Mouse (Mus musculus): ENCODE measurements around the gene Fra10ac1. TPM values are rescaled to one million over a fixed set of nuclear protein-coding genes. Genes with fewer than 3 reads are reported as not detected.

Gene Fra10ac1
- polyA plus RNA-seq, 1 experiment from 2014 or later, result 37.2 TPM

GRCm38 (mm10) chr19:38258651-38259065, 34.7 kb upstream of the Fra10ac1 start:
- no peak overlapping the region for H3K27ac ChIP-seq (ENCODE audit: low read length)
- no peaks in the 10 kb centered on the region for H3K36me3 ChIP-seq (ENCODE audit: insufficient read depth, low read length)
- 78% methylated on average over 3 of the region's 3 CpGs for WGBS
- ATAC-seq (ENCODE audit: low FRiP score, low TSS enrichment), result no peak
- peaks cover 4% of the 10 kb centered on the region; the same call in 1 of the 2 replicates for H3K27me3 ChIP-seq (ENCODE audit: insufficient read depth, low read length)
- no peaks in the 10 kb centered on the region for H3K9me3 ChIP-seq (ENCODE audit: low read length)
- no peaks in the 10 kb centered on the region for H3K4me1 ChIP-seq (ENCODE audit: insufficient read depth, low read length)
- H3K4me3 ChIP-seq (ENCODE audit: low read length), result no peak overlapping the region
- H3K4me2 ChIP-seq (replicated peaks; ENCODE audit: low read depth, low read length), result no peak overlapping the region
- no peak overlapping the region for H3K9ac ChIP-seq (replicated peaks; ENCODE audit: low read length)

GRCm38 (mm10) chr19:38253796-38254195, 29.8 kb upstream of the Fra10ac1 start:
- WGBS, result 53% methylated on average over 6 of the region's 6 CpGs
- Histone ChIP-seq H3K36me3 (ENCODE audit: insufficient read depth, low read length) (no peaks in the 10 kb centered on the region), H3K9ac (replicated peaks; ENCODE audit: low read length) (no peak overlapping the region), H3K4me3 (ENCODE audit: low read length) (no peak overlapping the region), H3K27me3 (ENCODE audit: insufficient read depth, low read length) (no peaks in the 10 kb centered on the region), H3K9me3 (ENCODE audit: low read length) (no peaks in the 10 kb centered on the region), H3K4me2 (replicated peaks; ENCODE audit: low read depth, low read length) (no peak overlapping the region), H3K4me1 (ENCODE audit: insufficient read depth, low read length) (no peaks in the 10 kb centered on the region), H3K27ac (ENCODE audit: low read length) (no peak overlapping the region)
- no peak for ATAC-seq (ENCODE audit: low FRiP score, low TSS enrichment)

- no peak overlapping the region for H3K4me2 ChIP-seq (replicated peaks; ENCODE audit: low read depth, low read length)
- ATAC-seq (ENCODE audit: low FRiP score, low TSS enrichment), result no peak
- no peak overlapping the region for H3K27ac ChIP-seq (ENCODE audit: low read length)
- 0 out of 2 replicates have a peak, but pooled peaks cover 4% of the 10 kb centered on the region for H3K4me1 ChIP-seq (ENCODE audit: insufficient read depth, low read length)
- H3K9ac ChIP-seq (replicated peaks; ENCODE audit: low read length), result no peak overlapping the region
- no peaks in the 10 kb centered on the region for H3K36me3 ChIP-seq (ENCODE audit: insufficient read depth, low read length)
- no peaks in the 10 kb centered on the region for H3K9me3 ChIP-seq (ENCODE audit: low read length)
- no peaks in the 10 kb centered on the region for H3K27me3 ChIP-seq (ENCODE audit: insufficient read depth, low read length)
- 82% methylated on average over 8 of the region's 8 CpGs for WGBS
- no peak overlapping the region for H3K4me3 ChIP-seq (ENCODE audit: low read length)
Observed at GRCm38 (mm10) chr19:38249627-38250026, 25.7 kb upstream of the Fra10ac1 start.

GRCm38 (mm10) chr19:38246177-38246622, 22.2 kb upstream of the Fra10ac1 start:
- no peak for ATAC-seq (ENCODE audit: low FRiP score, low TSS enrichment)

GRCm38 (mm10) chr19:38245361-38246176, 21.6 kb upstream of the Fra10ac1 start:
- no peak for ATAC-seq (ENCODE audit: low FRiP score, low TSS enrichment)
- WGBS, result 49% methylated on average over 10 of the region's 10 CpGs
- Histone ChIP-seq H3K36me3 (ENCODE audit: insufficient read depth, low read length) (no peaks in the 10 kb centered on the region), H3K27me3 (ENCODE audit: insufficient read depth, low read length) (no peaks in the 10 kb centered on the region), H3K4me2 (replicated peaks; ENCODE audit: low read depth, low read length) (0 out of 2 replicates have a peak overlapping the region, but pooled peaks have one; percentile 8), H3K9me3 (ENCODE audit: low read length) (no peaks in the 10 kb centered on the region), H3K4me3 (ENCODE audit: low read length) (no peak overlapping the region), H3K9ac (replicated peaks; ENCODE audit: low read length) (no peak overlapping the region), H3K27ac (ENCODE audit: low read length) (no peak overlapping the region), H3K4me1 (ENCODE audit: insufficient read depth, low read length) (0 out of 2 replicates have a peak, but pooled peaks cover 4% of the 10 kb centered on the region)

More at GRCm38 (mm10) chr19:38246177-38246622, 22.2 kb upstream of the Fra10ac1 start:
- no peak overlapping the region for H3K4me2 ChIP-seq (replicated peaks; ENCODE audit: low read depth, low read length)
- no peaks in the 10 kb centered on the region for H3K36me3 ChIP-seq (ENCODE audit: insufficient read depth, low read length)
- no peak overlapping the region for H3K9ac ChIP-seq (replicated peaks; ENCODE audit: low read length)
- WGBS, result 74% methylated on average over 7 of the region's 7 CpGs
- H3K4me3 ChIP-seq (ENCODE audit: low read length), result no peak overlapping the region
- no peaks in the 10 kb centered on the region for H3K27me3 ChIP-seq (ENCODE audit: insufficient read depth, low read length)
- H3K27ac ChIP-seq (ENCODE audit: low read length), result no peak overlapping the region
- 0 out of 2 replicates have a peak, but pooled peaks cover 4% of the 10 kb centered on the region for H3K4me1 ChIP-seq (ENCODE audit: insufficient read depth, low read length)
- no peaks in the 10 kb centered on the region for H3K9me3 ChIP-seq (ENCODE audit: low read length)

- WGBS, result 69% methylated on average over 8 of the region's 8 CpGs
- H3K4me2 ChIP-seq (replicated peaks; ENCODE audit: low read depth, low read length), result no peak overlapping the region
- H3K9me3 ChIP-seq (ENCODE audit: low read length), result no peaks in the 10 kb centered on the region
- no peak overlapping the region for H3K27ac ChIP-seq (ENCODE audit: low read length)
- H3K9ac ChIP-seq (replicated peaks; ENCODE audit: low read length), result no peak overlapping the region
- 0 out of 2 replicates have a peak, but pooled peaks cover 4% of the 10 kb centered on the region for H3K4me1 ChIP-seq (ENCODE audit: insufficient read depth, low read length)
- no peaks in the 10 kb centered on the region for H3K27me3 ChIP-seq (ENCODE audit: insufficient read depth, low read length)
- no peak overlapping the region for H3K4me3 ChIP-seq (ENCODE audit: low read length)
- H3K36me3 ChIP-seq (ENCODE audit: insufficient read depth, low read length), result no peaks in the 10 kb centered on the region
- ATAC-seq (ENCODE audit: low FRiP score, low TSS enrichment), result no peak
Observed at GRCm38 (mm10) chr19:38244748-38245147, 20.8 kb upstream of the Fra10ac1 start.

- WGBS, result 87% methylated on average over 8 of the region's 8 CpGs
- no peaks in the 10 kb centered on the region for H3K9me3 ChIP-seq (ENCODE audit: low read length)
- no peak for ATAC-seq (ENCODE audit: low FRiP score, low TSS enrichment)
Observed at GRCm38 (mm10) chr19:38242314-38242852, 18.4 kb upstream of the Fra10ac1 start.

GRCm38 (mm10) chr19:38238213-38238951, 14.4 kb upstream of the Fra10ac1 start:
- WGBS, result 69% methylated on average over 12 of the region's 12 CpGs

More at GRCm38 (mm10) chr19:38242314-38242852, 18.4 kb upstream of the Fra10ac1 start:
- Histone ChIP-seq H3K27ac (ENCODE audit: low read length) (no peak overlapping the region), H3K4me2 (replicated peaks; ENCODE audit: low read depth, low read length) (no peak overlapping the region), H3K9ac (replicated peaks; ENCODE audit: low read length) (no peak overlapping the region), H3K4me3 (ENCODE audit: low read length) (no peak overlapping the region), H3K36me3 (ENCODE audit: insufficient read depth, low read length) (no peaks in the 10 kb centered on the region), H3K27me3 (ENCODE audit: insufficient read depth, low read length) (no peaks in the 10 kb centered on the region), H3K4me1 (ENCODE audit: insufficient read depth, low read length) (0 out of 2 replicates have a peak, but pooled peaks cover 4% of the 10 kb centered on the region)

GRCm38 (mm10) chr19:38237834-38238212, 13.9 kb upstream of the Fra10ac1 start:
- H3K4me3 ChIP-seq (ENCODE audit: low read length), result no peak overlapping the region
- no peak overlapping the region for H3K4me2 ChIP-seq (replicated peaks; ENCODE audit: low read depth, low read length)
- 35% methylated on average over 3 of the region's 3 CpGs for WGBS
- ATAC-seq (ENCODE audit: low FRiP score, low TSS enrichment), result no peak
- no peaks in the 10 kb centered on the region for H3K4me1 ChIP-seq (ENCODE audit: insufficient read depth, low read length)
- no peak overlapping the region for H3K9ac ChIP-seq (replicated peaks; ENCODE audit: low read length)
- H3K36me3 ChIP-seq (ENCODE audit: insufficient read depth, low read length), result no peaks in the 10 kb centered on the region
- no peaks in the 10 kb centered on the region for H3K9me3 ChIP-seq (ENCODE audit: low read length)
- H3K27ac ChIP-seq (ENCODE audit: low read length), result no peak overlapping the region
- H3K27me3 ChIP-seq (ENCODE audit: insufficient read depth, low read length), result no peaks in the 10 kb centered on the region

More at GRCm38 (mm10) chr19:38238213-38238951, 14.4 kb upstream of the Fra10ac1 start:
- Histone ChIP-seq H3K36me3 (ENCODE audit: insufficient read depth, low read length) (no peaks in the 10 kb centered on the region), H3K4me1 (ENCODE audit: insufficient read depth, low read length) (no peaks in the 10 kb centered on the region), H3K9ac (replicated peaks; ENCODE audit: low read length) (no peak overlapping the region), H3K27me3 (ENCODE audit: insufficient read depth, low read length) (no peaks in the 10 kb centered on the region), H3K4me2 (replicated peaks; ENCODE audit: low read depth, low read length) (no peak overlapping the region), H3K27ac (ENCODE audit: low read length) (no peak overlapping the region), H3K4me3 (ENCODE audit: low read length) (no peak overlapping the region), H3K9me3 (ENCODE audit: low read length) (no peaks in the 10 kb centered on the region)
- no peak for ATAC-seq (ENCODE audit: low FRiP score, low TSS enrichment)

Measured in kidney, embryonic 16.5 days (tissue).